Mouse (Mus musculus): Measurements from ENCODE around the gene Reln. TPM values are rescaled to one million over a fixed set of nuclear protein-coding genes. Genes with fewer than 3 reads are reported as not detected.

Reln gene
- polyA plus RNA-seq, 1 experiment from 2014 or later, result 18.7 TPM

DNA sequence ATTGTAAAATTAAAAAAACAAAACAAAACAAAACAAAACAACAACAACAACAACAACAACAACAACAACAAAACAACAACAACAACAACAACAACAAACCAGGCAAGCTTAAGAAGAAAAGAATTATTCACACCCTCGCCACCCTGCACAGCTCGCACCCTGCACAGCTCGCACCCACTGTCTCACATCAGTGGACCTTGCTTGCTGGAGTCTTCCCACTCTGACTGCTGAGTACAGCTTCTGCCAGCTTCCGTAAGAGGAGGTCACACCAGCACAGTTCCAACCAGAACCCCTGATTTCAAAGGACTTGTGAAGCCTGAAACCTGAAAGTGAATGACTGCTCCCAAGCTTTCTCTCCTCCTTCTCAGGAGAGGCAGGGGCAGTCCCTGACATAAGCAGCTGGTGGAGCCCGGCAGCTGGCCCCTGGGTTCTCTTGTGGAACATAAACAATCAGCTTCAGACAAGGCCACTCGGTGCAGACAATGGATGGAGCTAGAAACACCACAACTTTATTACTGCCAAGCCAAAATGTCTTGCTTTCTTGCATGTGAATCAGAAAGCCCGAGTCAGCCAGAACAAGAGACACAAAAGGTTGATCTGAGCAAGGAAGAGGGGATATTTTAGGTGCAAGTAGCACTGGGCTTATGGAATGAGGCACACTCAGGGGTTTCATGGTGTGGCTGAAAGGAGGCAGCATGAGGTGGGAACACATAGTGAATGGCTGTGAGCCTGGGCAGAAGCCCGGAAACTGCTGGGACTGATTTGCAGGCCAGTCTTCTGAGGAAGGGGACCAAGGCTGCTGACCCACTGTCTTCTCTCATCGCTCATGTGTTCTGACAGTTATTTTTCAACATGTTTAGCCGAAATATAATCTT lies 180.2 kb downstream of the Reln start:
- no peaks in the 10 kb centered on the region for H3K9me3 ChIP-seq (replicated peaks)
- H3K4me2 ChIP-seq, result no peak overlapping the region
- 49% methylated on average over 10 of the region's 10 CpGs for WGBS (ENCODE audit: insufficient replicate concordance)
- H3K4me3 ChIP-seq (replicated peaks), result no peak overlapping the region
- H3K9ac ChIP-seq, result no peak overlapping the region
- no peaks in the 10 kb centered on the region for H3K27me3 ChIP-seq
- no peaks in the 10 kb centered on the region for H3K4me1 ChIP-seq (replicated peaks)
- no peak overlapping the region for H3K27ac ChIP-seq (replicated peaks)
- ATAC-seq (ENCODE audit: insufficient read depth), result no peak
- no peaks in the 10 kb centered on the region for H3K36me3 ChIP-seq (replicated peaks)

DNA sequence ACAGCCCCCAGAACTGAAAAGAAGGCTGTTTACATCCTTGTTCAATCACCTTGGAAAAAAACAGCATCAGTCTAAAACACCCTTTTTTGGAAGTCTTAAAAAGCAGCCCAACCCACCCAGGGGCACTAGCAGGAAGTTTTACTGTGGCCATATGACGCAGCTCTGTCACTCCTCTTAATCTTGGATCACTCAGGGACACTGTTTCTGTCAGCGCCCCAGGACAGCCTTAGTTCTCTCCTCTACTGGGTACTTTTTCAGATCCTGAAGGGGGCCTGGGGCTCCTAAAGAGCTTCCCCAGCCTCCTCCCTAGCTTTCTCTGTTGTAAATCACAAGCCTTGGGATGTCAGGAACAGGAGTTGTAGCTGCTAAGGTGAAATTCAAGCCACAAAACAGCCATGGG lies 183.6 kb downstream of the Reln start:
- Histone ChIP-seq H3K27ac (replicated peaks) (no peak overlapping the region), H3K9me3 (replicated peaks) (no peaks in the 10 kb centered on the region), H3K4me1 (replicated peaks) (no peaks in the 10 kb centered on the region), H3K36me3 (replicated peaks) (no peaks in the 10 kb centered on the region), H3K9ac (no peak overlapping the region), H3K27me3 (no peaks in the 10 kb centered on the region), H3K4me2 (no peak overlapping the region), H3K4me3 (replicated peaks) (no peak overlapping the region)
- ATAC-seq (ENCODE audit: insufficient read depth), result no peak
- WGBS (ENCODE audit: insufficient replicate concordance), result 23% methylated on average over 2 of the region's 2 CpGs

DNA sequence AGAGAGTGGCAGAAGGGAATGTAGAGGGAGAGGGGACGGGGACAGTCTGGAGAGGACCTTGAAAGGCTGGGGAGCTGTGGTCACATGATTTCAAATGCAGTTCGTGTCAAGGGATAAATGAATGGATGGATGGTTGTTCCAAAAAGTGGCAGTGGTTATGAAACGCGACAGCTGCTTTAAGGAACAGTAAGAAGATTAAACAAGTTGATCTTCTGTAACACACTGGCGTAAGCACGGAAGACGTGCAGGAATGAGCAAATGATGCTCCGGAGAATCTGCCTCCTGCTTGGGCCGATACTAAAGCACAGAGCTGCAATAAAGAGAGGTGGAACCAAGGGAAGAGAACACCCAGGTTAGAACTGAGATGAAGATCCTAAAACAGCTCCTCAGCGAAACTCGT lies 185.7 kb downstream of the Reln start:
- Histone ChIP-seq H3K9me3 (replicated peaks) (no peaks in the 10 kb centered on the region), H3K27ac (replicated peaks) (no peak overlapping the region), H3K9ac (no peak overlapping the region), H3K36me3 (replicated peaks) (no peaks in the 10 kb centered on the region), H3K4me1 (replicated peaks) (no peaks in the 10 kb centered on the region), H3K4me3 (replicated peaks) (no peak overlapping the region), H3K27me3 (no peaks in the 10 kb centered on the region), H3K4me2 (no peak overlapping the region)
- WGBS (ENCODE audit: insufficient replicate concordance), result 63% methylated on average over 11 of the region's 11 CpGs
- no peak for ATAC-seq (ENCODE audit: insufficient read depth)

DNA sequence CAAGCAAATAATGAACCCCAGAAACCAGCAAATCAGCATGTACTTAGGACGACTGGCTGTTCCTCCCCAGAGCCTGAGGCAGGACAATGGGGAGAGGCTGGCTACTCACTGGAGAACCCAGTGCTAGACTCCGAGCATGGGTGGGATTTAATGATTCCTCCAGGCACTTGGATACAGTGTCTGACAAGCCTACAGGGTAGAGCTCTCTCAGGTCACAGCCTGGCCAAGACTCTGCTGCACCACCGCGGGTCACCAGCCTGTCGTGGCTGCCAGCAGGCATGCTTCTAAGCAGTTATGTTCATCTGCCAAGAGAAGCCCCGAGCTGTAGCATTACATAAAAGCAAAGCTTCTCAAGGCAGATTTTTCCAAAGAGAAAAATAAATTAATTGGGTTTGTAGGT lies 190.9 kb downstream of the Reln start:
- Histone ChIP-seq H3K27me3 (no peaks in the 10 kb centered on the region), H3K4me1 (replicated peaks) (no peaks in the 10 kb centered on the region), H3K9me3 (replicated peaks) (no peaks in the 10 kb centered on the region), H3K9ac (no peak overlapping the region), H3K4me3 (replicated peaks) (no peak overlapping the region), H3K4me2 (no peak overlapping the region), H3K27ac (replicated peaks) (no peak overlapping the region), H3K36me3 (replicated peaks) (no peaks in the 10 kb centered on the region)
- ATAC-seq (ENCODE audit: insufficient read depth), result no peak
- 56% methylated on average over 6 of the region's 6 CpGs for WGBS (ENCODE audit: insufficient replicate concordance)

DNA sequence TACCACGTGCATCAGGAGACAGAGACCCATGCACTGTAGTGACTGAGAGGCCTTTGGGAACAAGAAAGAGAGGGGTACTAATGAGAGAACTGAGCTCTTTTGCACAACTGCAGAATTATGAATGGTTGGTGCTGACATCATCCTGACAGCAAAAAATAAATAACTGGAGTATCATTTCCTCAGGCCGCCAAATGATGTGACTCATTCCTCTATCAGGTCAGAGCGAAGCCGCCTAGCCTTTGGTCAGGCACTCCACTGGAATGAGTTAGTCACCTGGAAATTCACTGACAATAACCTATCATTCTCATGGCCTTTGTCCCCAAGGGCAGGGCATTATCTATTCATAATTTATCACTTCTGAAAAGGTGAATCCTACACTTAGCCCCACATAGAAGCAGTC lies 202.7 kb downstream of the Reln start:
- Histone ChIP-seq H3K27me3 (no peaks in the 10 kb centered on the region), H3K9me3 (replicated peaks) (no peaks in the 10 kb centered on the region), H3K9ac (no peak overlapping the region), H3K4me1 (replicated peaks) (no peaks in the 10 kb centered on the region), H3K4me2 (no peak overlapping the region), H3K27ac (replicated peaks) (no peak overlapping the region), H3K4me3 (replicated peaks) (no peak overlapping the region), H3K36me3 (replicated peaks) (no peaks in the 10 kb centered on the region)
- no peak for ATAC-seq (ENCODE audit: insufficient read depth)
- 63% methylated on average over 4 of the region's 4 CpGs for WGBS (ENCODE audit: insufficient replicate concordance)

DNA sequence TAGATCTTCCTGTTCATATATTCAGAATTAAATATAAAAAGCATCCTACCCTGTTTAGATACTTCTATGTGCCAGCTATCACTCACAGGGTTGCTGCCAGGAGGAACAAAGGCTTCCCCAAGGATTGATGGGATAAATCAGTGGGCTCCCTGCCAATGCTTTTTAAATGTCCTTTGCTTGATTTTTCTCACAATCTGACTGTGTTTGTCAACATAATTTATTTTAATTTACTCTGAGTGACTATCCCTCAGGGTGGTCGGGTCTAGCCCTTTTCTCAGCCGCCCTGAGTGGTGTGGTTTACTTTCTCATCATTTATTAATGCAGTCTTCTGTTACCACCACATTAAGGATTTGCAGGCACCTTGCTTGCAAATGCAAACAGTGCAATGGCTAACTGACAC lies 205.5 kb downstream of the Reln start:
- Histone ChIP-seq H3K36me3 (replicated peaks) (no peaks in the 10 kb centered on the region), H3K4me1 (replicated peaks) (no peaks in the 10 kb centered on the region), H3K27ac (replicated peaks) (no peak overlapping the region), H3K27me3 (no peaks in the 10 kb centered on the region), H3K9me3 (replicated peaks) (no peaks in the 10 kb centered on the region), H3K4me2 (no peak overlapping the region), H3K9ac (no peak overlapping the region), H3K4me3 (replicated peaks) (no peak overlapping the region)
- 36% methylated on average over 2 of the region's 2 CpGs for WGBS (ENCODE audit: insufficient replicate concordance)
- no peak for ATAC-seq (ENCODE audit: insufficient read depth)

DNA sequence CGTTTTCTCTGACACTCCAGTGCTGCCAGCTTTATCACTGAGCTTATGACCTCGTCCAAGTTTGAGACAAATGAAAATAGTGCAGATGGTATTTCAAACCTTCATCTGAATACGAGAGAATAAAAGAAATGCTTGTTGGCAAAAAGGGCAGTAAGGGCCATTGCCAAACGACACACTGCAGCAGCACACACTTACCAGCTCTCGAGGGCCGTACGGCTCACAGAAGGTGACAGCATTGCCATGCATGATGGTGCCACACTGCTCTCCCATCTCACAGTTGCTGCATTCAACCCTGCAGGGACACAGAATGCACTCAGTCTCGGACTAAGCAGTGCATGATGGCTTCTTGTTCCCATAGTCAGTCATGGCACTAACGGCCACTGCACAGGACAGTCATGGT lies 210.1 kb downstream of the Reln start:
- Histone ChIP-seq H3K27ac (replicated peaks) (no peak overlapping the region), H3K9me3 (replicated peaks) (no peaks in the 10 kb centered on the region)
- 61% methylated on average over 9 of the region's 9 CpGs for WGBS (ENCODE audit: insufficient replicate concordance)

DNA sequence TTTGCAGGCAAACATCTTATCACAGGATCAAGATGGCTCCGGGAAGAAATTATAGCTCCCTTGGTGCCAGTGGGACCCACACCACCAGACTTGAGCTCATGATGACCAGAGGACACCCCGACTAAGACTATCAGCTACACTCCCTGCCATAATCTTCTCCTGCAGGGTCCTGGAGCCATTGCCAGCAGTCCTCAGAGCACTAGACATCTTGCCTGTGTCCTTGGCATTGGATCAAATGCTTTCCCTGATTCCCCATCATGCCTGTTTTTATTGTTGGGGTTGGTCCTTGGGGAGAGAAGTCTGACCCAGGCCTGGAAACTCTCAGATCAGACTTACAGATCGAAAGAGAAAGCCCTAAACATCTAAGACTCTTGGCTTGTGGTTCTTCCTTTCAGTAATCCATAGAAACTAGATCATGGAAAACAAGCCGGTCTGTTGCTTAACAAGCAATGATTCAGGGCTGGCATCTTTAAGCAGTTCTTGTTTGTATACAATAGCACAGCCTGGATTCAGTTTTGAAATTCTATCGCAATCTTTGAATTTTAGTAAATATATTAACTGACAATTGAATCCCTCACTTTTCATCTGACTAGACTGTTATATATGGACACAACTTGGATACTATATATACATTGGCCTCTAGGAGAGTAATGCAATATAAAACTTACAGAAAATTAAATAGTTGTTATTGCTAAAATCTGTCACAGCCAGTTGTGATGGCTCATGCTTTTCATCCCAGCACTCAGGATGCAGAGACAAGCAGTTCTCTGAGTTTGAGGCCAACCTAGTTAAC lies 212.6 kb downstream of the Reln start:
- H3K4me1 ChIP-seq (replicated peaks), result no peaks in the 10 kb centered on the region
- no peaks in the 10 kb centered on the region for H3K9me3 ChIP-seq (replicated peaks)
- ATAC-seq (ENCODE audit: insufficient read depth), result no peak
- H3K9ac ChIP-seq, result no peak overlapping the region
- H3K27ac ChIP-seq (replicated peaks), result no peak overlapping the region
- H3K4me2 ChIP-seq, result no peak overlapping the region
- H3K36me3 ChIP-seq (replicated peaks), result no peaks in the 10 kb centered on the region
- 63% methylated on average over 5 of the region's 5 CpGs for WGBS (ENCODE audit: insufficient replicate concordance)
- H3K4me3 ChIP-seq (replicated peaks), result no peak overlapping the region
- H3K27me3 ChIP-seq, result no peaks in the 10 kb centered on the region

More for the DNA sequence above, 210.1 kb downstream of the Reln start:
- Histone ChIP-seq H3K4me2 (no peak overlapping the region), H3K9ac (no peak overlapping the region), H3K36me3 (replicated peaks) (no peaks in the 10 kb centered on the region), H3K4me1 (replicated peaks) (no peaks in the 10 kb centered on the region), H3K27me3 (no peaks in the 10 kb centered on the region), H3K4me3 (replicated peaks) (no peak overlapping the region)
- no peak for ATAC-seq (ENCODE audit: insufficient read depth)

DNA sequence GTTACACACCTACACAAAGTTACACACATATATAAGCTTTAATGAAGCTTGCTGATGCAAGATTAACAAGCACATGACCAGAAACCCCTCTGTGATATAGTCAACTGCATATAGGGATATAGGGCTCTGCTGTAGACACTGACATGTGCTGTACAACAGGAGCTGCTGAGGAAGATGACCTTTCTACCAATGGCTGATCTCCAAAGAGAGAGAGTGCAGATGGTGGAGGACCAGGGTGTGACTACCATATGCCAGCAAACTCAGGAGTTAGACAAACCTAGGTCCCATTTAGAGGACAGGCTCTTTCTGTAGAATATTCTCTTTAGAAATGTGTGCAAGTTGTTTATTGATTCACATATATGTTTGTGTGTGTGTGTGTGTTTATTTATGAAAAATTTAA lies 216.9 kb downstream of the Reln start:
- Histone ChIP-seq H3K9ac (no peak overlapping the region), H3K4me1 (replicated peaks) (no peaks in the 10 kb centered on the region), H3K27me3 (no peaks in the 10 kb centered on the region), H3K4me2 (no peak overlapping the region), H3K27ac (replicated peaks) (no peak overlapping the region), H3K36me3 (replicated peaks) (no peaks in the 10 kb centered on the region; the same call in 1 of the 2 replicates), H3K4me3 (replicated peaks) (no peak overlapping the region), H3K9me3 (replicated peaks) (no peaks in the 10 kb centered on the region)
- no peak for ATAC-seq (ENCODE audit: insufficient read depth)

DNA sequence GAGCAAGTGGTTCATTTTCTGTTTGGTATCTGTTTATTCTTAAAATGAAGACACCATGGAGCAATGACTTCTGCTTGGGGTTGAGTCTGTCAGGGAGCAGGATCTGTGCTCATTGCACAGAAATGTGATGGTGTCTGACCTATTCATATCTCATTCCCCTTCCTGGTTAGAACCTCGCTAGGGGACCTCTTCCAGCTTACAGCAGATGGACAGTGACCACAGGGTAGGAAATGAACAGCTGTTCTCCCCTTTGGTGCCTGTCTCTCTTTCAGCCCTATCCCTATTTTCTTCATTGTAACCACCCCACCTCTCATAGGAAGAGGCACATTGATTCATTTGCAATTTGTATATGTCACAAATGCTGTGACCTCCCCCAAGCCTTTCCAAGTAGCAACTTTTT lies 225.2 kb downstream of the Reln start:
- H3K9ac ChIP-seq, result no peak overlapping the region
- ATAC-seq (ENCODE audit: insufficient read depth), result no peak
- H3K4me1 ChIP-seq (replicated peaks), result no peaks in the 10 kb centered on the region
- no peaks in the 10 kb centered on the region for H3K9me3 ChIP-seq (replicated peaks)
- WGBS (ENCODE audit: insufficient replicate concordance), result 36% methylated on average over 1 of the region's 1 CpGs
- no peak overlapping the region for H3K27ac ChIP-seq (replicated peaks)
- H3K4me3 ChIP-seq (replicated peaks), result no peak overlapping the region
- H3K4me2 ChIP-seq, result no peak overlapping the region
- H3K36me3 ChIP-seq (replicated peaks), result no peaks in the 10 kb centered on the region
- H3K27me3 ChIP-seq, result no peaks in the 10 kb centered on the region

DNA sequence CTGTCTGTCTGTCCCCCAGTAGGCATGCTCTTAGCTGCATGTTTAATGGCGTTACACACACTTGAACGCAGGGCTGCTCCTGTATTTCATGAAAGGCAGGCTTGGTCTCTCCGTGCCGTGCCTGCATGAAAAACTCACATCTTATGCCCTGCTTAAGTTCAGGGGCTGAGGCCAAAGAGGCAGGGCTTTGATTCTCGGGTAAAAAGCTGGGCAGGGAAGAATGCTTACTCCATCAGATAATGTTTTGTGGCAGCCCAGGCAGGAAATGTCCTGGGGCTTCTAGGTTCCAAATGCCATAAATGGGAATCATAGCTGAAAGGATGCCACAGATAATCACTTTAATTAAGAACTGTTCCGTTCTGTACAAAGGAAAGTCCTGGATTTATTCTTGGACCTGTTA lies 226.0 kb downstream of the Reln start:
- Histone ChIP-seq H3K9ac (no peak overlapping the region), H3K4me1 (replicated peaks) (no peaks in the 10 kb centered on the region), H3K9me3 (replicated peaks) (no peaks in the 10 kb centered on the region), H3K36me3 (replicated peaks) (no peaks in the 10 kb centered on the region), H3K4me3 (replicated peaks) (no peak overlapping the region), H3K27ac (replicated peaks) (no peak overlapping the region), H3K27me3 (no peaks in the 10 kb centered on the region), H3K4me2 (no peak overlapping the region)
- WGBS (ENCODE audit: insufficient replicate concordance), result 56% methylated on average over 6 of the region's 6 CpGs
- no peak for ATAC-seq (ENCODE audit: insufficient read depth)
